Mouse (Mus musculus): Measurements from ENCODE around the gene Gm21885. TPM values are rescaled to one million over a fixed set of nuclear protein-coding genes. Genes with fewer than 3 reads are reported as not detected.

Gene Gm21885
- polyA plus RNA-seq (2015; fragmentation: Illumina TruSeq; extraction: RNeasy Lipid Tissue Mini Kit (QIAGEN cat#74804); ENCODE audit: insufficient read depth, low read depth, low replicate concordance), result not detected

DNA sequence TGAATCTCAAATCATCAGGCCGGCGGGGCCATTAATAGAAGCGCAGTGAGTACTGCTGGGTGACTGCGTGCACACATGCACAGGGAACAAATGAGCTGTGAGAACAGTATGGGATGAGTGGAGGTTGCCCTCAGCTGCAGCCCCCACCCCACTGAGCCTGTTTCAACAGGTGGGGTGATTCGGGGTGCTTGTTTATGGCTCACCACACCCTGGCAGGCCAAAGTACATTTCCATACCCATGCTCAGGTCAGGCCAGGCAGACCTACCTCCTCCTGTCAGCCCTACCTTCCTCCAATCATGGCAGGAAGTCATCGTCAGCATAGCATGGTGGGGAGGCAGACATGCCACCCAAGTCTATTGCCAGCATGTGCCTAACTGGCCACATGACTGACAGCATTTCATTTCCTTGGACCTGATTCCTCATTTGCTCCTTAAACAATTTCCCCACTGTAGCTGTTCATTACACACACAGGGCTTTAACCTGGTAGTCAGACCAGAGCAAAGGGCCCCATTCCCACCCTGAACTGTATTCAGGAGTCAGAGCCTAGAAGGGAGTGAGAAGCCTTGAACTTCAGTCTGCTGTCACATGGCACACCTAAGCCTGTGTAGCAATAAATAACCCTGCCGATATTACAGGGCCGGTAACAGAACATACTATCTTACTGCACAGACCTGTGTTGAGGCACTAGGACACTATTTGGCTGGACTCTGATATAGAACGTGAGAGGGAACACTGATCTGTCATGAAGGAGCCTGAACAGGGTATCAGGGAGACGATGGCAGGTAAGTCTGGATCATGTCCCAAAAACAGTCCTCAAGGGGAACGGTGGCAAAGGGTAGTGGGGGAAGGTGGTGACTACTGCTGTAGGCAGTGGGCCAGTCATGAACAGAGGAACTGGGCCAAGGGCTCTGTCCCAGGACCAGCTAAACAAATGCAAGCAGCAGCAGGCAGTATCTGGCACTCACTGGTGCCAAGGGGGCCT lies at the start of gene Gm21885:
Gene Gm21885 (plus strand): TSS at position 675 of the 983 bp plus-strand sequence.

GRCm38 (mm10) chr11:94245955-94246788 lies 35.5 kb upstream of the Gm21885 start, which contains the start of gene Wfikkn2:
TSS of gene Wfikkn2 (minus strand) at chr11:94246005.

DNA sequence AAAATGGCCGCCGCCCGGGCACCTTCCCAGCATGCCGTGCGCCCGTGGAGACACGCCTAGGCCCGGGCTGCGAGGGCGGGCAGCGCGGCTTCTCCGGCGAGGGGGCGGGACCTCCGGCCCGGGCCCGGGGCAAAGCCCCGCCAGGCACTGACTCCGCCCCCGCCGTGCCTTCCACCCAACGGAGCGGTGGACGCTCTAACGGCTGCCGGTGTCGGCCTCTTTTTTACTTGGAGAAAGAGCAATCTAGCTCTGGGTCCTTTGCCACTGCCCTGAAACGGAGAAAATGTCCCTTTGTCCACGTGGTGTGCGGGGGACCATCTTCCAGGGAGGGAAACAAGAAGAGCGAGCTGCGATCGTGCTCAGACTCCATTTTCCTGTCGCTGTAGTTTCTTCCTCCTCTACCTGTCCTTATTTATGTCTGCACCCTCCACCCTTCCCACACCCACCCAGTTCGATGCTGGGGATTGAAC lies 40.3 kb downstream of the Gm21885 start, which contains the start of gene Luc7l3:
Gene Luc7l3 (minus strand): TSS at position 58 of the 470 bp plus-strand sequence.

DNA sequence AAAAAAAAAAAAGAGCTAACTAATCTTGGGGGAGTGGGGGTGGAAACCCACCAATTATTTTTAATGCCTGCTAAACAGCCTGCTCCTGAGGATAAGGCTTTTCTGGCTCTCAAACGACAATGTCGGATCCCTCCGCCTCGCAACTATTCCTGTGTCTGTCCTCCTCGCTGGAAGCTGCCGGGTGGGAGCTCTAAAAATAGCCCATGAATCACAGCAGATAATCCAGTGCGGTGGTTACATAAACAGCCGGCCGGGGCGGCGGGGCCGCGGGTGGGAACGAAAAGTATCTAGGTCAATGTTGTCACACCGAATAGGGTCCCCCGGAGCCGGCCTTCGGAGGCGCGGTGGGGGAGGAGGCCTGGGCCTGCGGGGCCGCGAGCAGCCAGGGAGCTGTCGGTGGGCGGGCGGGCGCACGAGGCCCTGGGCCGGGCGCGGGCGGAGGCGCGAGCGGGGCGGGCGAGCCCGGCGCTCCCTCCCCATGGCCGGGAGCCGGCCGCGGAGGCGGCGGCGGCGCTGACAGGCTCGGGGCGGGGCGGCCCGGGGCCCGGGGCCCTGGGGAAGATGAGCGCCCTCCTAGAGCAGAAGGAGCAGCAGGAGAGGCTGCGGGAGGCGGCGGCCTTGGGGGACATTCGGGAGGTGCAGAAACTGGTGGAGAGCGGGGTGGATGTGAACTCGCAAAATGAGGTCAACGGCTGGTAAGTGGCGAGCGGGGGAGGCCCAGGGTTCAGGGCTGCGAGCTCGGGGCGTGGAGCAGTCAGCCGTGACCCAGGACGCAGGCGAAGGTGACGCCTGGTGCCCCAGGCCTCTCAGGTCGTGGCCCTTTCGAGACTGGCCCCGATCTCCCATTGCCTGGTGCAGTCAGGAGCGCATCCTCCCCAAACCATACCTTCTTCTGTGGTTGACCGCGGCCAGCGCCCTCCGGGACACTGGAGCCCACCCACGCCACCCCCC lies 46.3 kb downstream of the Gm21885 start, which contains the start of gene Ankrd40:
Gene Ankrd40 (plus strand): TSS at position 309 of the 951 bp plus-strand sequence.

Other genes starting within 250 kb of the Gm21885 start
- 22.2 TPM for gene Tob1, start 70.4 kb upstream of the Gm21885 start, polyA plus RNA-seq (2015; fragmentation: Illumina TruSeq; extraction: RNeasy Lipid Tissue Mini Kit (QIAGEN cat#74804); ENCODE audit: insufficient read depth, low read depth, low replicate concordance)
- 0.52 TPM for gene Wfikkn2, start 35.9 kb upstream of the Gm21885 start, polyA plus RNA-seq (2015; fragmentation: Illumina TruSeq; extraction: RNeasy Lipid Tissue Mini Kit (QIAGEN cat#74804); ENCODE audit: insufficient read depth, low read depth, low replicate concordance)
- 30.5 TPM for gene Luc7l3, start 40.1 kb downstream of the Gm21885 start, polyA plus RNA-seq (2015; fragmentation: Illumina TruSeq; extraction: RNeasy Lipid Tissue Mini Kit (QIAGEN cat#74804); ENCODE audit: insufficient read depth, low read depth, low replicate concordance)
- 15.8 TPM for gene Ankrd40, start 46.1 kb downstream of the Gm21885 start, polyA plus RNA-seq (2015; fragmentation: Illumina TruSeq; extraction: RNeasy Lipid Tissue Mini Kit (QIAGEN cat#74804); ENCODE audit: insufficient read depth, low read depth, low replicate concordance)
- 1.4 TPM for gene Abcc3, start 111.1 kb downstream of the Gm21885 start, polyA plus RNA-seq (2015; fragmentation: Illumina TruSeq; extraction: RNeasy Lipid Tissue Mini Kit (QIAGEN cat#74804); ENCODE audit: insufficient read depth, low read depth, low replicate concordance)
- 6.2 TPM for gene Cacna1g, start 192.3 kb downstream of the Gm21885 start, polyA plus RNA-seq (2015; fragmentation: Illumina TruSeq; extraction: RNeasy Lipid Tissue Mini Kit (QIAGEN cat#74804); ENCODE audit: insufficient read depth, low read depth, low replicate concordance)
- not detected for gene Spata20, start 204.3 kb downstream of the Gm21885 start, polyA plus RNA-seq (2015; fragmentation: Illumina TruSeq; extraction: RNeasy Lipid Tissue Mini Kit (QIAGEN cat#74804); ENCODE audit: insufficient read depth, low read depth, low replicate concordance)
- gene Epn3, start 218.1 kb downstream of the Gm21885 start, polyA plus RNA-seq (2015; fragmentation: Illumina TruSeq; extraction: RNeasy Lipid Tissue Mini Kit (QIAGEN cat#74804); ENCODE audit: insufficient read depth, low read depth, low replicate concordance), result 3.0 TPM
- 2.4 TPM for gene Mycbpap, start 239.9 kb downstream of the Gm21885 start, polyA plus RNA-seq (2015; fragmentation: Illumina TruSeq; extraction: RNeasy Lipid Tissue Mini Kit (QIAGEN cat#74804); ENCODE audit: insufficient read depth, low read depth, low replicate concordance)